Mouse (Mus musculus): Measurements from ENCODE around the gene Dnaja2.

Dnaja2 gene

DNA sequence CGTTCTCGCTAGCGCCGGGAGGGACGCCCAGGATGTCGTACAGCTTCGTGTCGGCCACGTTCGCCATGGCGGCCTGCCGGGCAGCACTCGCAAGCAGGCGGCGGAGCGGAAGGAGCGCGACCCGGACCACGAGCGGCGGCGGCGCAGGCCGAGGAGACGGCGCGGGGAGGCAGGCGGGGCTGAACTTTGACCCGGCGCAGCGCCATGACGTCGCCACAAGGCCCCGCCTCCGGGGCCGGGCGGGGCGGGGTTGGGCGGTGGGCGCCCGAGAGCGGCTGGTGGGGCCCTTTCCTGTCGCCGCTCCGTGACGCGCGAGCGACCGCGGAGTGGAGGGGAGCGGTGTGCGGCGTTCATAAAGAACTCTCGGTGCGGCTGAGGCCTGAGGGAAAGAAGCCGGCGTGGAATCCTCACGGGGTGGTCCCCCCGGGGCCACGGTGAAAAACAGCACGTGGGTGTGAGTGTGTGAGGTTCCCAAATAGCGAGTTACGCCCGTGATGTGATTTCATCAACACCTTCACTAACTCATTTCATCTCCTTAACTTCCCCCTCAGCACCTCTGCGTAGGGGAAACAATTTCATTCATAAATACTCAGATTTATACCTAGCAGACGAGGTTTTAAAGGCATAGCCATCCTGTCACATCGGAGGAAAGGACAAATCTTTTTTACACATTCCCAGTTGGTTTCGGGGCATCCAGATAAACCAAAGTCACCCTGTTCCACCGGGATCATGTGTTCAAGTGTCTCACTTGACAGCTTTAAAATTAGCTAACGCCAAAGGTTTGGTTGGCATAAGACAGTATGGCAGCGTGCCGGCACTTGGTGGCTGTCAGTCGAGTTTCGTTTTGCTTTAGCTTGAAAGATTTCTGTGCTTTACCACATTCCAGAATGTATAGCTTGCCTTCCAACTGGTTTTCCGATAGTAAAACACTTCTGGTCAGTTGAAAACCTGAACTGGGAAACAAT is at the start of gene Dnaja2:
Gene Dnaja2, minus strand, starts transcription at position 164 of the 965 bp plus-strand sequence.
- DNase-seq (ENCODE audit: low spot score), result no peak

DNA sequence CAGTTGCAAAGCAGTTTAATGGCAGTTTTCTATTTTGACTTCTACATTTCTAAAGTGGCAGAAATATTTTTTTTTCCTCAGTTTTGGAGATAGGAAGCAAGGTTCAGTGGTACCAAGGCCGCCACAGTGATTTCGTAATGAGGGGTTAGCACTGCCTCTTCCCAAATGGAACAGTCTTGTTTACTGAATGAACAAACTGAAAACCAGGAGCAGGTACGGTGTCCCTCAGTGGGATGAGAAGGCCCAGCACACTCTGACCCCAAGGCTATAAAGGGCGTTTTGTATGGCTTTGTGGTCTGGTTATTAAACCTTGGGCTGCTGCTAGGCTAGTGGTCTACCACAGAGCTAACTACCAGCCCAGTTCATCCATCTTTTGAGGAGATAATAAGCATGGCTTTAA is 49.1 kb upstream of the Dnaja2 start:
- DNase-seq (ENCODE audit: low spot score), result no peak

DNA sequence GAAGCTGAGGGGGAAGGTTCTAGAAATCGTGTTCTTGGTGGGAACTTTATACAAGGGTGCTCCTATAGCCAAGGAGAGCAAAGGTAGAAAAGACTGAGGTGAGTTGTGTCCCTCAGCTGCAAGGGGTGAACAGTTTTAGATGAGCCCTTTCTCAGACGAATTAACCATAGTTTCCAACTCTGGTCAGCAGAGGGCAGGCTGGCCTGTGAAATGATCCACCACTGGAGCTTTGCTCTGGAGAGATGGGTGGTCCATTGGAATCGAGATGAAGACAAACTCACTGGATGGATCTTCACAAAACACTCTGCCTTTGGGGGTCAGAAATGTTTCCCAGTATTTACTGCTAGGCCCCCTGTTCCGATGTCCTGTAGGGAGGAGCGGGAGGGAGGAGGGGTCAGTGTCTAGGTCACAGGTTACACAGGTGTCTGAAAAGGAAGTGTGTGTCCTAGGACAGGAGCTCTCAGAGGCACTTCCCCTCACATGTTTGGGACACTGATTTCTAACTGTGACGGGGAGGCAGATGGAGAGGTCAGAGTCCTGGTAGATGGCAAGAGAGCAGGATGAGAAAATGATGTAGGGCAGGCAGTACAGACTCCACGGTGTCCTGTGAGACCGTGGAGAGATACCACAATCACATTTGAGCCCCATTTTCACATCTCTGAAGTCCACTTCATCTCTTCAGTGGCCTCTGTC is 48.2 kb upstream of the Dnaja2 start:
- DNase-seq (ENCODE audit: low spot score), result no peak

DNA sequence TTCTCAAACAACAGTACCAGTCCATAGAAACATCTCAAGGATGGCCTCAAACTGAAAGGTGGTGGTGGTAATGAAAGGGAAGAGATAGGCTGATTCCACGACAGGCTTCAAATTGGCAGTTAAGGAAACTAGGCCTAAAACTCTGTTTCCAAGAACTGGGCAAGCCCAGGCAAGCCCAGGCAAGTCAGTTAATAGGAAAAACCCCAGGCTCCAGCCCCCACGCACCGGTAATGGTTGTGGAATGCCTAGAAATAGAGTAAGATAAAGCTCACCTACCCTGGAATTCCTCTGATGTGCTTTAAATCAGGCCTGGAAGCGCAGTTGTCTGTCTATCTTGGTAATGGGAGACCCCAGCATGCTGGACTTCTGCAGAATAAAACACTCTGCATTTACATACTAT is 47.6 kb upstream of the Dnaja2 start:
- DNase-seq (ENCODE audit: low spot score), result no peak

- DNase-seq (ENCODE audit: low spot score), result no peak
Observed at GRCm38 (mm10) chr8:85601741-85602140, 46.6 kb upstream of the Dnaja2 start.

- DNase-seq (ENCODE audit: low spot score), result no peak
Observed at GRCm38 (mm10) chr8:85597413-85598191, 42.5 kb upstream of the Dnaja2 start.

GRCm38 (mm10) chr8:85595391-85595790 is 40.2 kb upstream of the Dnaja2 start:
- DNase-seq (ENCODE audit: low spot score), result peak; percentile 9

DNA sequence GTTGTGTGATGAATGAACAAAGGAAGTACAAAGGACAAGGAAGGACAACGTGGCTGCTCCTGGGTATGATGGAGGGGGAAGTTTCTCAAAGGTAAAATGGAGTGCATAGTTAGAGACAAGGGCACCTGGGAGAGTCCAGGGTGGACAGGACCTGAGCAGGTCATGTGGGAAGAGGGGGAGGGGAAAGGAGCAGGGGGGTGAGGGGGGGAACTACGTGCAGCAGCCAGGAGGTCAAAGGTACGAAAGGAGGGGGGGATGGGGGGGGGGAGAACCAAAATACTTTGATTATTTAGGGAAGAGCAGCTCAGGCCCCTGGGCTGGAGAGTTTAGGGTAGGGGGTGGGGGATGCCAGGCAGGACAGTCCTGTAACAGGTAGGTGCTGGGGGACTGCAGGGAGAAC is 39.8 kb upstream of the Dnaja2 start:
- DNase-seq (ENCODE audit: low spot score), result no peak

- DNase-seq (ENCODE audit: low spot score), result no peak
Observed at GRCm38 (mm10) chr8:85593324-85593723, 38.2 kb upstream of the Dnaja2 start.

- DNase-seq (ENCODE audit: low spot score), result no peak
Observed at GRCm38 (mm10) chr8:85591532-85591931, 36.4 kb upstream of the Dnaja2 start.

DNA sequence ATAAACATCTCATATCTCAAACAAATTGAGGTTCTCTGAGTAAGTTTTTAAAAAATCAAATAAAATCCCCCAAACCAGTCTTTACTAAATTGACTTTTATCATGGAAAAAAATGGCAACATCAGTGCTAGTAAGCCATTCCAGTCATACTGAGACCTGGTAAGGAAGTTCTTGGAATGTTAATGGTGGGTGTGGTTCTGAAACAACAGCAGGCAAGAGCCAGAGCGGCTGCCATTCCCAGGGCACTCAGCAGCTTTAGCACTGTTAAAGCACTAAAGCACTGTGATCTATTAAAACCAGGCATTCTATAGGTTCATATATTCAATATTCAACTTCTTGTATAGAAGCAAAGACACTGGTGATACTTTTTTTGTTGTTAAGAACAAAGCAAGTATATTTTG is 35.1 kb upstream of the Dnaja2 start:
- DNase-seq (ENCODE audit: low spot score), result no peak

DNA sequence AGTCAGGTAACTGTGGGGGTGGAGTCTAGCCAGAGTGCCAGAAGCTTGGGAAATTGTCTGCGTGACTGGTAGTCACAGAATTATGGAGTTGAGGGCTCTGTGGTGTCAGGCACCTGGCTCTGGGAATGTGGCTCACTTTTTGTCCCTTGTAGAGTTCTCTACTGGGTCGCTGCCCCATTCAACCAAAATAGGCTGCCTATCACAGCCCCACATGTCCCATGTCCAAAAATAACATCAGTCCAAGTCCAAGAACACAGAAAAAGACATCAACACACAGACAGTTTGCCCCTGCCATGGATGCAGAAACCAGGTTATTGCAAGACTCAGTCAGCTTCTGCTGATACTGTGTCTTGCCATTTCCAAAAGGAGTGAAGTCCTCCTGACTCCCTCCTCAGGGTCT is 33.5 kb upstream of the Dnaja2 start:
- no peak for DNase-seq (ENCODE audit: low spot score)

DNA sequence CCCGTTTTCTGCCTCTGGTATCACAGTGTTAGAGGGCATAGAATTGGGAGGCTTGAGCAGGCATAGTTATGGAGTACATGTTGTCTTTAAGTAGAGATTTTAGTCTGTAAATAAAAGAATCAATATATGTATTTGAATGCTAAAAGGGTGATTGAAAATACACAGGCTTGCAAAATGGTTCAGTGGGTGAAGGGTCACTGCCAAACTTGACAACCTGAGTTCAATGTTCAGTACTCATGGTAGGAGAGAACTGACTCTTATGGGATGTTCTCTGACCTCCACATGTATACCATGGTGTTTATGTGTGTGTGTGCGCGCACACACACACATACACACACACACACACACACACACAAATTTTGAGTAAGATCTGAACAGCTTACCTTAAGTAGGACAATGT is 22.5 kb upstream of the Dnaja2 start:
- DNase-seq (ENCODE audit: low spot score), result no peak

GRCm38 (mm10) chr8:85573972-85574496 is 18.9 kb upstream of the Dnaja2 start:
- no peak for DNase-seq (ENCODE audit: low spot score)

- DNase-seq (ENCODE audit: low spot score), result no peak
Observed at GRCm38 (mm10) chr8:85570466-85570865, 15.3 kb upstream of the Dnaja2 start.

- DNase-seq (ENCODE audit: low spot score), result no peak
Observed at GRCm38 (mm10) chr8:85567801-85568200, 12.7 kb upstream of the Dnaja2 start.

GRCm38 (mm10) chr8:85565186-85565585 is 10.0 kb upstream of the Dnaja2 start:
- no peak for DNase-seq (ENCODE audit: low spot score)

GRCm38 (mm10) chr8:85563336-85563735 is 8.2 kb upstream of the Dnaja2 start:
- no peak for DNase-seq (ENCODE audit: low spot score)

DNA sequence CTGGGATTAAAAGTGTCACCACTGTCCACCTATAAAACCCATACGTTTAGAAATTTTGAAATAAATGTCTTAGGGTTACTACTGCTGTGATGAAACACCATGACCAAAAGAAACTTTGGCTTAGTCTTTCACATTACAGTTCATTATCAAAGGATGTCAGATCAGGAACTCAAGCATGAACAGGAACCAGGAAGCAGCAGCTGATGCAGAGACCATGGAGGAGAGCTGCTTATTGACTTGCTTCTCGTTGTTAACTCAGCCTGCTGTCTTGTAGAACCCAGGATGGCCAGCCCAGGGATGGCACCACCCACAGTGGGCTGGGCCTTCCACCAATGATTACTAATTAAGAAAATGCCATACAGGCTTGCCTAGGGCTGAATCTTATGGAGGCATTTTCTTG is 4.8 kb upstream of the Dnaja2 start:
- DNase-seq (ENCODE audit: low spot score), result no peak

DNA sequence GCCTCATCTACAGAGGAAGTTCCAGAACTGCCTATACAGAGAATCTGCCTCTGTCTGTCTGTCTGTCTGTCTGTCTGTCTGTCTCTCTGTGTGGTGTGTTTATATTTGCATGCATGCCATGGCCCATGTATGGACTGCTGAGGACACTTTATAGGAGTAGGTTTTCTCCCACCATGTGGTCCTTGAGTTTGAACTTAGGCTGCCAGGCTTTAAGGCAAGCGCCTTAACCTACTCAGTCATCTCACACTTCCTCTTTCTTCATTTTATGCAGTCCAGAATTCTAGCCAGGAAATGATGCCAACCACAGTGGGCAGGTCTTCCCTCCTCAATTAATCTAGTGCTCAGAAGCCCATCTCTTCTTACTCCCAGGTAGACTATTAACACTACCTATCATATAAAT is 4.1 kb upstream of the Dnaja2 start:
- DNase-seq (ENCODE audit: low spot score), result no peak

- no peak for DNase-seq (ENCODE audit: low spot score)
Observed at GRCm38 (mm10) chr8:85557601-85557986, 2.5 kb upstream of the Dnaja2 start.

GRCm38 (mm10) chr8:85556986-85557600 is 1.9 kb upstream of the Dnaja2 start:
- DNase-seq (ENCODE audit: low spot score), result no peak

All from ovary, adult 18-20 months (tissue).